Mouse (Mus musculus) heart, embryonic 15.5 days (tissue): ENCODE results near the gene Sfrp5. TPM values are rescaled to one million over a fixed set of nuclear protein-coding genes. Genes with fewer than 3 reads are reported as not detected.

ENCODE experiments used
- polyA plus RNA-seq: library from polyadenylated mRNA; unstranded; fragments of >200 nt; fragmentation: Nextera tagmentation; extraction: Ambion mirVana; gene quantifications from 2 replicates; pipeline ENCODE4 v1.2.1, GENCODE M21; 2015

The Sfrp5 gene
- polyA plus RNA-seq, 1 experiment from 2014 or later, result 4.1 TPM

Other genes with a start within 250 kb of the Sfrp5 start
- gene Mms19, start 221.1 kb downstream of the Sfrp5 start, polyA plus RNA-seq, result 19.7 and 22.5 TPM in 2 replicates
- 14.6 and 18.0 TPM in 2 replicates for gene Ubtd1, start 220.5 kb downstream of the Sfrp5 start, polyA plus RNA-seq
- gene Ankrd2, start 166.3 kb downstream of the Sfrp5 start, polyA plus RNA-seq, result 0.25 TPM in 1 of 2 replicates, not detected in the other
- 0.44 and 0.80 TPM in 2 replicates for gene Hoga1, start 156.6 kb downstream of the Sfrp5 start, polyA plus RNA-seq
- gene 4933411K16Rik, start 150.0 kb downstream of the Sfrp5 start, polyA plus RNA-seq, result not detected in 2 replicates
- gene Morn4, start 115.9 kb downstream of the Sfrp5 start, polyA plus RNA-seq, result 10.4 and 12.6 TPM in 2 replicates
- gene Pi4k2a, start 111.8 kb downstream of the Sfrp5 start, polyA plus RNA-seq, result 13.3 and 16.1 TPM in 2 replicates
- gene Avpi1, start 73.2 kb downstream of the Sfrp5 start, polyA plus RNA-seq, result 29.7 and 34.1 TPM in 2 replicates
- 15.8 and 24.0 TPM in 2 replicates for gene Marveld1, start 54.9 kb downstream of the Sfrp5 start, polyA plus RNA-seq
- gene Zfyve27, start 38.3 kb downstream of the Sfrp5 start, polyA plus RNA-seq, result 18.4 and 26.7 TPM in 2 replicates
- gene Golga7b, start 45.3 kb upstream of the Sfrp5 start, polyA plus RNA-seq, result 0.30 and 0.38 TPM in 2 replicates
- gene Crtac1, start 229.5 kb upstream of the Sfrp5 start, polyA plus RNA-seq, result 0.69 and 1.5 TPM in 2 replicates